Mouse (Mus musculus): ENCODE results near the gene Gpr50.

The Gpr50 gene

GRCm38 (mm10) chrX:71663374-71663773 is at the start of gene Gpr50:
TSS of gene Gpr50 (plus strand) at chrX:71663667.
- no peak for DNase-seq (ENCODE audit: low spot score)

GRCm38 (mm10) chrX:71622286-71622685 is 41.2 kb upstream of the Gpr50 start:
- DNase-seq (ENCODE audit: low spot score) = no peak

DNA sequence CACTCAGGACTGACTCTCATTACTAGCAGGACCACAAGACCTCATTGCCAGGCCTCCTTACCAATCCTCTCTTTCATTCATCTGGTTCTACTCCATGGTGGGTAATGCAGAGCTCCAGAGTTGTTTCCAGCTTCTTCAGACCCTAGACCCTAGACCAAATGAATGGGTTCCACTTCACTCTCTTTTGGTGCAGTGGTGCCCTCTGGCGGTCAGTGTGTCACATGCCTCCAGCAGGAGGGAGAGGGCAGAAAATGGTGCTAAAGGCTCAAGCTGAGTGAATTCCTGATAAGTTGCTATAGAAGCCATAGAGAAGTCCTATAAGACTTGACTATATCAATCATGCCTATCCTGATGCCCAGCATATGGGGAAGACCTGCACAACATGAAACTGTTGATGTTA is 39.6 kb upstream of the Gpr50 start:
- peak; percentile 14 for DNase-seq (ENCODE audit: low spot score)

DNA sequence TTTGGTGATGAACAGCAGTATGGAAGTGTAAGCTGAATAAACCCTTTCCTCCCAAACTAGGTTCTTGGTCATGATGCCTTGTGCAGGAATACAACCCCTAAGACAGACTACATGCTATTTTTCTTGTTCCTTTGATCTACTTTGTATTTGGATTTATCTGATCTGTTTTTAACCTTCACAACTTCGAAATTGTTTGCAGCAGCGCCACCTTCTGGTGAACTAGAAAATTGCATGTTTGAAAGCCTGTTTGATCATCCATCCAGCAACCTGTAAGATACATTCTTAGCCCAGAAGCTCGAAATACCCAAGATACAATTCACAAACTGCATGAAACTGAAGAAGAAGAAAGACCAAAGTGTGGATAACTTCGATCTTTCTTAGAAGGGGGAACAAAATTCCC is 35.2 kb upstream of the Gpr50 start:
- peak; percentile 13 for DNase-seq (ENCODE audit: low spot score)

- DNase-seq (ENCODE audit: low spot score) = no peak
Measured at GRCm38 (mm10) chrX:71630709-71631108, 32.8 kb upstream of the Gpr50 start.

DNA sequence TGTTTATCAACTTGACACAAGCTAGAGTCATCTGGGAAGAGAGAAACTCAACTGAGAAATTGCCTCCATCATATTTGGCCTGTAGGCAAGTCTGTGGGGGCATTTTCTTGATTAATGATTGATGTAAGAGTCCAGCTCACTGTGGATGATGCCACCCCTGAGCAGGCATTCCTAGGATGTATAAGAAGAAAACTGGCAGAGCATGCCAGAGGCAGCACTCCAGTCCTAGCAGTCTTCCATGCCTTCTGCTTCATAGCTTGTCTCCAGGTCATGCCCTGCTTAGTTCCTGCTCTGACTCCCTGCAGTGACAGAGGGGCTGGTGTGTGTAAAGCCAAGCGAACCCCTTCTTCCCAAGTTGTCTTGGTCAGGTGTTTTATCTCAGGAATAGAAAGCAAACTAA is 32.3 kb upstream of the Gpr50 start:
- DNase-seq (ENCODE audit: low spot score) = no peak

GRCm38 (mm10) chrX:71647958-71648357 is 15.5 kb upstream of the Gpr50 start:
- DNase-seq (ENCODE audit: low spot score) = peak; percentile 53

DNA sequence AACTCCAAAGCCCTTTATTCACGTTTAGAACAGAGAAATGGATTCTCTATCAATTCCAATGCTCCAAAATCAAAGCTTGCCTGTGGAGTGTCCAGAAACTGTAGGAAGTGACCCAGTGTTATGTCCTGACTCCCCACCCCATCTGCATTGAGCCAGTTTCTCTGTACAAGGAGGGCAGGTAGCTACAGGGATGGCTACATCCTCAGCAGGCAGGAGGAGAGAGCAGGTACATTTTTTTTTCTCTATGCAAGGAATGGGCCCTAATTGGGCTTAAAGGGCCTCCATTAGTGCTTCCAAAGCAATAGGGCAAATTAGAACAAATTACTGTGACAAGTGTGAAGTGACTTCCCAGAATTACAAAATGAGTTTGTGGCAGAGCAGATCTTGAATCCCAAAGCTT is 15.0 kb upstream of the Gpr50 start:
- DNase-seq (ENCODE audit: low spot score) = no peak

DNA sequence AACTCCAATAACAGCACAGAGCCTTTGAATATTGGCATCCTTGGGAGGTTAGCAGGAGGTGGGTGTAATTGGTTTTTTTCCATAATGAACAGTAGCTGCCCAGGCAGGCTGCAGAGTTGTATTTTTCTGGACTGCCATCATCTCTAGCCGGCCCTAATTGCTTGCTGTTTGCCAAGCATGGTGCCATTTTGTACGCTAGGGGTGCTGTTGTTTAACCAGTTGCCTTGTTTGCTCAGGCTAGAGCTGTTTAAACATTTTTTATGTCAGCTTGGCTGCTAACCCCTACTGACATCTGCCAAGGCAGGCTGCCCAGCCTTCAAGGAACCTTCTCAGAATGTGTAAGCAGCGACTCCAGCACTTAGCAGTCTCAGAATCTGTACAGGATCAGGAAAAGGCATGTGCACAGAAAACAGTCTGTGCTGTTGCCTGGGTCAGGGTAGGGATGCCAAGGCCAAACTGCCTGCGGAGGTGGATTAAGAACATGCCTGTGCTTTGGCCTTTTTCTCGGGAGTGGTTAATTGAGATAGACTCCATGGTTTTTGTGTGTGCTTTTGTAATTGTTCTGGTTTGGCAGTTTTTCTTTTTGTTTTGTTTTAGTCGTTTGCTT is 14.5 kb upstream of the Gpr50 start:
- peak; percentile 27 for DNase-seq (ENCODE audit: low spot score)

DNA sequence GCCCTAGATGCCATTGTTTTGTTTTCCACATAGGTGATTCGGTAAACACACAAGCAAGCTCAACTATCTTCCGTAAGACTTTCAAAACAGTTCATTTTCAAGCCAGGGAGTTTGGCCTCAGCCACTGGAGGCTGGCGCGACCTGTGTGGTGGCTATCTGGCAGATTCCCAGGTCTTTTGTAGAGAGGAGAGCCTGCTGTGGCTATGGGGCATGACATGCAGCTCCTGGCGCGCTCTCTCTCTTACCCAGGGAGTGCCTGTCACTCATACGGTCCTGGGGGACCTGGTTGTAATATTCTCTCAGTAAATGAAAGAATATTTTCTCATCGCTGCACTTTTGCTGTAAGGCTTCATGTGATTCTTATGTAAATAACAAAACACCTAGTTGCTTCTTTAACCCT is 13.5 kb upstream of the Gpr50 start:
- DNase-seq (ENCODE audit: low spot score) = no peak

DNA sequence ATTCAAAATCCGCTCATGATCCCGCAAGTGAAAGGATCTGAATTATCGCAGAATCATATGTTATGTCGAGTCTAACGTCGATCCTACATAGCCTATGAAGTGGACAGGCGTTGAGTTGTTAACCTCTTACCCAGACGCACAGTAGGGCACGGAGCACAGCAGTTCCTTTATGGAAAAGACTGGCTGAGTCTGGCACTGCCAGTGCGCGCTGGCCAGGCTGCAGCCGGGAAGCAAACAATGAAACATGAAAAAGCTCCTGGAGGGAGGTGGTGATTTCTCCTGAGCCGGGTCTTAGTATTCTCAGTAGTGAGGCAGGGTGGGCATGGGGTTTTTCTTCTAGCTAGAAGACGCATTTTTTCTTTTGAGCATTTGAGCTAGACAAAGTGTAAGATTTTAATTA is 1.7 kb upstream of the Gpr50 start:
- no peak for DNase-seq (ENCODE audit: low spot score)

- DNase-seq (ENCODE audit: low spot score) = no peak
Measured at GRCm38 (mm10) chrX:71663871-71664687, 612 bp downstream of the Gpr50 start.

DNA sequence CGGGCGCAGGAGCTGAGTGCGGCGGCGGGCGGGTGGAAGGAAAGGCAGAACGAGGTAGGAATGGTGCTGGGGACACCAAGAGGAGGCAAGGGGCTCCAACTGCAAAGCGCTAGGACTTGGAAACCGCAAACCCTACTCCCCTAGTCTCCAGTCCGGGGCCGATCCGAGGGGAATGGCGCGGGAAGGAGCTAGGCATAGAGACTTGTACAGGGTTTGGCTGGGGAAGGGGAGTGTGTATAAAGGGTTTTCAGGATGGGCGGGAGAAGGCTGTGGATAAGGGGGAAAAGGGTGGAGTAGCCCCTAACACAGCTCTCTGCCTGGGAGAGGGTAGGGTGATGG is 1.2 kb downstream of the Gpr50 start:
- DNase-seq (ENCODE audit: low spot score) = no peak

- no peak for DNase-seq (ENCODE audit: low spot score)
Measured at GRCm38 (mm10) chrX:71670254-71670653, 6.8 kb downstream of the Gpr50 start.

DNA sequence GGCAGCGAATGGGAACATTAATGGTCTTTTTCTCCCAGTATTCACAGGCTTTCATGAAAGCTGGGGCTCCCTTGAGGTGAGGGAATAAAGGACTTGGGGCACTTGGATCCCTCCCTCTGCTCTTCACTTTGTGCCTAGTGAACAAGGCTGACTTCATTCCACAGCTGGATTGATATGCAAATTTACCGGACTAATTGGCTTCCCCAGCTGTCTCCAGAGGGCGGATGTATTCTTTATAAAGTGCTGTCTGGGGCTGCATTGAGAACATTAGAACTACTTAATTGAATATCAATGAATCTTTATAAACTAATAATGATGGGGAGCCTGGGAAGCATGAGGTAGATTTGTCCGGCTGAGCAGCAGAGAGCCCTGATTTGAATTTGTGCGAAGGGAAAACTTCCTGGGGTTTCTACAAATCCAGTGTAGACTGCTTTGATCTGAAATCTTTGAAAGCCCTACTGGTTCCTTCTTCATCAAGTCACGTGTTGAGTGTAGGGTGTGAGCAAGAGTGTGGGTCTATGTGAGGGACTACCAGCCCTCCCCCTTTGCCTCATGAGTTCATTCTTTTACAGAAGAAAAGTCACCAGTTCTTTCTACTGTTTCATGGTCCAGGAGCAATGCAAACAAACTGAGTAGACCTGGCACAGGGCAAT is 37.5 kb downstream of the Gpr50 start:
- no peak for DNase-seq (ENCODE audit: low spot score)

Measured in ovary, postnatal 14 days (tissue).